Mouse (Mus musculus): ENCODE results near the gene Slc9a3r1.

Gene Slc9a3r1

GRCm38 (mm10) chr11:115162832-115163480 is at the start of gene Slc9a3r1:
TSS of gene Slc9a3r1 (plus strand) at chr11:115163341.
- DNase-seq (ENCODE audit: inconsistent ontology term) = peak; percentile 100

- DNase-seq (ENCODE audit: inconsistent ontology term) = no peak
Observed at GRCm38 (mm10) chr11:115119409-115119808, 43.7 kb upstream of the Slc9a3r1 start.

DNA sequence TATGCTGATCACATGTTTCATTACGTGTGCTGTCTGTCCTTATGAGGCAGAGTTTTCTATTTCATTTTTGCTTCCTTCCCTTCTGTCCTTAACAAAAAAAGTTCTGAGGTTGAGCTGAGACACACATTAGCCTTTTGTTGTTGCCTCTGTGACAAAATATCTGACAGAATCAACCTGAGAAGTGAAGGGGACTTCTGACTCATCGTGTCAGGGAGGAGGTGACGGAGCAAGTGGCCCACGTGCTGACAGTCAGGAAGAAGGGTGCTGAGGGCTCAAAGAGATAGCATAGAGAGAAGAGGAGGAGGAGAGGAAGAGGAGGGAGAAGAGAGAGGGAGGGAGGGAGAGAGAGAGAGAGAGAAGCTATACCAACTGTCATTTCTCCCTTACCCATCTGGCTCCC is 34.7 kb upstream of the Slc9a3r1 start:
- DNase-seq (ENCODE audit: inconsistent ontology term) = no peak

DNA sequence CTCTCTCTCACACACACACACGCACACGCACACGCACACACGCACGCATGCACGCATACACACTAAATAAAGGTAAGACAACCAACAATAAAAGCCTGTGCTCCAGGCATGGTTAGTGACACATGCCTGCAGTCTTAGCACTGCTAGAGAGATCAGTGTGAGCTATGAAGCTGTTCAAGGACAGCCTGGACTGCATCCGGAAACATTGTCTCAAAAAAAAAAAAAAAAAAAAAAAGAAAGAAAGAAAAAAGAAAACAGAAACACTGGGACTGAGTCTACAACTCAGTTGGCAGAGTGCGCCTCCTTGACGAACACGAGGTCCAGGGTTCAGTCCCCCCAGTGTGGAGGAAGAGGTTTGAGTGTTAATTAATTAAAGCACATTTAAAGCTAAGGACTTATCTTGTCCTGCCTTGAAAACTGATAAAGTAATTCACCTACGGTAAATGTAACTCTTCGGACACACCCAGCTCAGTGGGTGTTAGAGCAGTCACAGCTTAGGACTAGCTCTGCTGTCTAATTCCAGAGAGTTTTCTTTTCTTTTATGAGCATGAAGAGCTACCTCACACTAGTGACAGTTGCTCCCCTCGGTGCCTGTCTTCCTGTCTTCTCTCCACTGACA is 33.5 kb upstream of the Slc9a3r1 start:
- DNase-seq (ENCODE audit: inconsistent ontology term) = no peak

DNA sequence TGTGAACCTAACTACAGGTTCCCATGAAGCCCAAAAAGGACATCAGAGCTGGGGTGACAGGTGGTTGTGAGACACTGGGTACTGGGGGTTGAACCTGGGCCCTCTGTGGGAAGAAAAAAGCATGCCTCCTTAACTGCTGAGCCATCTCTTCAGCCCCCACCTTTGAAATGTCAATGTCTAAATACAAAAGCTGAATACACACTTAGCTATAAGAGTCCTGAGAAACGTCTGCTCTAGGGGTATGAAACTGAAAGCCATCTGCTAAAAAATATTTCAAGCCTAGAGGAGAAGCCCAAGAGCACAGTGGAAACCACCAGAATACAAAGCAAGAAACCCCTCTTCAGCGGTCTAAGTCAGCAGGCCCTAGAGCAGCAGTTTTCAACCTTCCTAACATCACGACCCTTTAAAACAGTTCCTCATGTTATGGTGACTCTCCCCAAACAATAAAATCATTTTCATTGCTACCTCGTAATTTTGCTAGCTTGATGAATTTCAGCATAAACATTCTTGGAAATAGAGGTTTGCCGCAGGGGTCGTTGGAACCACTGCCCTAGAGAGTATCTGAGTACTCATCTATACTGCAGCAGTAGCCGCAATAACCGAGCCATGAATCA is 31.3 kb upstream of the Slc9a3r1 start:
- no peak for DNase-seq (ENCODE audit: inconsistent ontology term)

- DNase-seq (ENCODE audit: inconsistent ontology term) = no peak
Observed at GRCm38 (mm10) chr11:115133800-115134199, 29.3 kb upstream of the Slc9a3r1 start, which contains the start of gene Cd300lf. TSS of gene Cd300lf (minus strand) at chr11:115133992.

GRCm38 (mm10) chr11:115138597-115139262 is 24.4 kb upstream of the Slc9a3r1 start:
- DNase-seq (ENCODE audit: inconsistent ontology term) = no peak

DNA sequence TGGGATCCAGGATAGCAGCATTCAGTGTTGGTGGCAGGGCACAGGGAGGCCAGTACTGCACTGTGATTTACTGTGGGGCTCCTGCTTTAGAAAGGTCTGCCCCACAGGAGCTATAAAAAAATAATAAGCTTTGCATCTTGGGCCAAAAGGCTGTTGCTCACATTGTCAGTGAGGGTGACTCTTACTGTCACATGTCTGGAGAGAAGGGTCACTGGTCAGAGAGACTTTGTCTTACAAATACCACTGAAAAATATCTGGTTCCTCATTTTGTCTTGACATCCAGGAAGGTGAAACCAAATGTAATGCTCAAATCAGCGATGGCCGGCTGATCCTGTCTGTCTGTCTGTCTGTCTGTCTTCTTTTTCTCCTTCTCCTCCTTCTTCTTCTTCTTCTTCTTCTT is 21.2 kb upstream of the Slc9a3r1 start:
- DNase-seq (ENCODE audit: inconsistent ontology term) = no peak

GRCm38 (mm10) chr11:115147813-115148212 is 15.3 kb upstream of the Slc9a3r1 start:
- no peak for DNase-seq (ENCODE audit: inconsistent ontology term)

DNA sequence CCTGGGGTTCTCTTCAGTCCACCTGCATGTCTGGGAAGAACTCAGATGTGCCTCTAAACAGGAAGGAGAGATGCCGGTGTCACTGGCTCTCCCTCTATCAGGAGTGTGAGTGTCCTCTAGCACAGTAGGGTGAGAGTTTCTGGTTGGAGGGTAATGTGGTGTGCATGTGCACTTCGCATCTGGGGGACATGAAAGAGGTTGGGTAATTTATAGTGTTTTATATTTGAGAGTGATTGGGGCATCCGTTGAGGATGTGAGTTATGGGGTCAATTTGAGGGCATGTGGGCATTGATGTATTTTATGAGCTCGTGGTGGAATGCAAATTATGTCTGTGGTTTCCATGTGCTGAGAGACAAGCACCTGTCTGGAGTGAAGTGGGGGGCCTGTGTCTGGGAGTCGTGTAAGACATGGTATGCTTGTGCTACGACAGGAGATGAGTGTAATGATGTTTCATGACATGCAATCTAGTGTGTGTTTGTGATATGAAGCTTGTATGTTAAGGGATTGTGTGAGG is 12.3 kb upstream of the Slc9a3r1 start:
- DNase-seq (ENCODE audit: inconsistent ontology term) = no peak

DNA sequence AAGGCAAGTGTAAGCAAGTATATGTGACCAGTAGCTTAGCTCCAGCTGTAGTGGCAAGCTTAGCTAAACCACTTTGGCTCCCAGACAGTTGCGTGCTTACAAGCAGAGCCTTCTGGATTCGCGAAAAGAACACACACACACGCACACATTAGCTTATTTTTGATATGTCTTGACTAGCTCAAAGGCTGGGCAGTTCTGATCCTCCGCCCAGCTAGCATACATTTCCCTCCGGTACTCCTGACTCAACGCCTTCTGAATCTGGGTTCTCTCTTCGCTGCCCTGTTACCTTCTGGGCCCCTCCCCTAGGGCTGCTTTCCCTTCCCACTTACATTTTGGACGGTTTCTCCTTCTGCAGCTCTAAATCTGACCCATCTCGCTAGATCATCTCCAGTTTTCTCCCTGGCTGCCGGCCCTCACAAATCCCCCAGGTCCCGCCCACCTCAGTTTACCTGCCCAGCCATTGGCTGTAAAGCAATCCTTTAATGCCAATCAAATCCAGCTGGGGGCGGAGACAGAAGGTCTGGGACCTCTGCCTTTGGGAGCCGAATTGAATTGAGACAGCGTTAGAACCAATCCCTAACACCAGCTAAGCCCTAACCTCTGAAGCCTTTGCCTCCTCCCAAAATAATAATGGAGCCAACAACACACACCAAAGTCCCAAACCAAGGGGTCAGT is 11.2 kb upstream of the Slc9a3r1 start:
- DNase-seq (ENCODE audit: inconsistent ontology term) = peak; percentile 89

DNA sequence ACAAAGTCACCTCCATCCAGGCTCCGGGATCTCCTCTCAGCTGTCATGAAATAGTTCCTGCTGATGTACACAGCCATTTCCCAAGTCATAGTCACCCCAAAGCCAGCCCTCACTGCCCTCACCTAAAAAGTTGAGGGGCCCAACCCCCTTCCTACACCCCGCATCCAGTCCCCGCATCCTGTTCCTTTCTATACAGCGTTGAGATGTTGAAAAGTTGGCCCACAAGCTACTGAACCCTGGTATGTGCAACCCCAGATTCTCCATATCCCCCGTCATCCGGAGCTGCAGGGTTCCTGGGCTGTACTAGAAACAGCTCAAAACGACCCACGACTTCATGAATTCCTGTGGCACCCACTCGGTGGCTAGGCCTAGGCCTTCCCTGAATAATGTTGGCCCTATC is 10.1 kb upstream of the Slc9a3r1 start:
- no peak for DNase-seq (ENCODE audit: inconsistent ontology term)

DNA sequence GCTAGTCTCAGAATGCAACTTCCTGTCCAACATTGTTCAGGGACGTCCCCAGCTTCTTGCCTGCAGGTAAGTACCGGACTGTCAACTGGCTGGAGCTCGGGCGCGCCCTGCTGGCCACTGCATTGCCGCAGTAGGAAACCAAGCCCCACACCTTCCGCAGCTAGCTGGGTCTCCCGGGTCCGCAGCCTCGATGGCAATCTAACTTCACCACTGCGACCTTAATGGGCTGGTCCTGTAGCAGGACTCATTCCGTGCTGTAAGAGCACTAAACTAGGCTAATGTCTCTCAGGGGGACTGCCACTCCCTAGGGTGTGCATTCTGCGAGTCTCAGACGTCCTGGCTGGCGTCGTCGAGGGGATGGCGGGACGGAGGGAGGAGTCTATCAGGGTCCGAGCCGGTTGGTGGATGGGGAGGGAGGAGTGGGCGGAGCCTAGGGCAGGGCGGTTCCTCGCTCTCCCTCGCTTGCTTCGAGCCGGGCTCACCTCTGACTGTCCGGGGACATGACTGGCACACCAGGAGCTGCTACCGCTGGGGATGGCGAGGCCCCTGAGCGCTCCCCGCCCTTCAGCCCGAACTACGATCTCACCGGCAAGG is 9.3 kb upstream of the Slc9a3r1 start:
- peak; percentile 67 for DNase-seq (ENCODE audit: inconsistent ontology term)

- DNase-seq (ENCODE audit: inconsistent ontology term) = no peak
Observed at GRCm38 (mm10) chr11:115155053-115155634, 8.0 kb upstream of the Slc9a3r1 start.

DNA sequence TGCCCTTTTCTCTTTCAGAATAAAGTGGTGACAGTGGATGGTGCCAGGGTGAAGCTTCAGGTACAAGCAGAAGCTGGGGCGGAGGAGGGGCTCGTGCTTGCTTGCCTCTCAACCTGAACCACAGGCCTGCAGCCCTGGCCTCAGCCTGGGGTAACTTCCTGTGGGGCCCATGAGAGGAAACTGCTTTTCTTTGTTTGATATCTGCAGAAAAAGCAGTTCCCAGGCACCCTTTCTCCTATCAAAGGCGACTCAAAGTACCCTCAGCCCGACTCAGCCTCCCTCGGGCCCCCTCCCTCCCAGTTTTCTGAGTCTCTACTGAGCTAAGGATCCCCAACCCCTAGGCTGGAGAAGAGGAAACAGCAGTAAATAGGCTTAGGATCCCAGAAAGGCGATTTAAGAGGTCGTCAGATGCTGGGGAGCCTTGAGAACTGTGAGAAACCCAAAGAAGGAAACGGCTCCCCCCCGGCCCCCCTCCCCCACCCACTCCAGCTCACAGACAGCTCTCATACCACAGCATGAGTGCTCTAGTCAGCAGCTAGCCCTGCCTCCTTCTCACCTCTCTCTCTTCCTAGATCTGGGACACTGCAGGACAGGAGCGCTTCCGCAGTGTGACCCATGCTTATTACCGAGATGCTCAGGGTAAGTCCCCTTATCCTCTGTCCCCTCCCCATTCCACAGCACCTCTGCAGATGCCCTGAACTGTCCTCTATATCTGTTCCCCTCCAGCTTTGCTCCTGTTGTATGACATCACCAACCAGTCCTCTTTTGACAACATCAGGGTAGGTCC is 5.0 kb upstream of the Slc9a3r1 start:
- DNase-seq (ENCODE audit: inconsistent ontology term) = no peak

DNA sequence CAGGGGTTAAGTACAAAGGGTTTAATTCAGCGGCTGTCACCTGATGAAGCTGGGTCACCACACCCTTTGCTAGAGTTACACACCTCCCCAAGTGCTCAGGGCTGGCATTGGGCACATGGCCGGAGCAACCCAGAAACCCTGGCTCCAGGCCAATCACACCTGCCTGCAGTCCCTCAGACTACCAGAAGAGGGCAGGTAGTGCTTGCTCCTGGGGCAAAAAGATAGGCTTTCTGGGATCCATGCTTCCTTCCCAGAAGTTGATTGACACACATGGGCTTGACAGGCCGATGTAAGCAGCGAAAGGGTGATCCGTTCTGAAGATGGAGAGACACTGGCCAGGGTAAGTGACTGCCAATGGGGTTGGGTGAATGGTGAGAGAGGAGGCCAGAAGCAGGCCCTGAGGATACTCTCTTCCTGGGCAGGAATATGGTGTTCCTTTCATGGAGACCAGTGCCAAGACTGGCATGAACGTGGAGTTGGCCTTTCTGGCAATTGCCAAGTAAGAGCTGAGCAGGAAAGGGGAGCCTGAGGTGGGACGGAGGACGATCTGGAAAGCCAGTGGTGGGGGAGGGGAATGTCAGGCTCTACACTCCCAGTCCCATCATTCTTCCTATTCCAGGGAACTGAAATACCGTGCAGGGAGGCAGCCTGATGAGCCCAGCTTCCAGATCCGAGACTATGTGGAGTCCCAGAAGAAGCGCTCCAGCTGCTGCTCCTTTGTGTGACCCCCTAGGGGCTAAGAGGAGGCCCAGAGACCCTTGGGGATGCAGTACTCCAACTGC is 2.9 kb upstream of the Slc9a3r1 start:
- peak; percentile 64 for DNase-seq (ENCODE audit: inconsistent ontology term)

DNA sequence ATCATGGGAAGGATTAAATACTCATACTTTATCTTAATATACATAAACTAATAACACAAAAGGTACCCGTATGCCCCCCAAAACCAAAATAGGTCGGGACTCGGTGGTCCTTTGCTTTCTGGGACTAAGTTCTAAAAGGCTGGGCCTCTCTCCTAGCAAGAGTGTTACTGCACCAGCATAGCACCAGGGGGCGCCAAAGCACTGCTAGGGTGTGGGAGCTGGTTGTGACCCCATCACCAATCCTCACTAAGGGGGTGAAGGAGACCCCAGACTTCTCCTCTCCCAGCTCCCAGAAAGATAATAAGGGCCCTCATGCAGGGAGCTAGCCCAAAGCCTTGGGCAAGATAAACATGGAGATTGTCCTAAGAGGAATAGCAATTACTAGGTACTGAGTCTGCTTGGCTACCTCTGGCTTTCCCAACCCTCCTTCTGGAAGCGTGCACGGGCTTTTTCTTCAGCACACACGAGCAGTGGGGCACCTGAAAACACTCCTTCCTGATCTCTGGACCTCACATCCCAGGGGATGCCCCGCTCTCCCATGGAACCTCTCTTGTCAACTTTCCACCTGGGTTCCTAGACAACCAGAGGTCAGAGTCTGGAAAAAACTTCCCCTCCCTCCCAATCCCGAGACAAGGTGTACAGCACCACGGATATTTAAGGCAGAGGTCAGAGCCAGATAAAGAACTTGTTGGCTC is 2.1 kb upstream of the Slc9a3r1 start:
- peak; percentile 55 for DNase-seq (ENCODE audit: inconsistent ontology term)

- no peak for DNase-seq (ENCODE audit: inconsistent ontology term)
Observed at GRCm38 (mm10) chr11:115161578-115162204, 1.4 kb upstream of the Slc9a3r1 start.
